Comparison of ENCODE assay signal across 8 mouse cellular contexts in the genomic region with DNA sequence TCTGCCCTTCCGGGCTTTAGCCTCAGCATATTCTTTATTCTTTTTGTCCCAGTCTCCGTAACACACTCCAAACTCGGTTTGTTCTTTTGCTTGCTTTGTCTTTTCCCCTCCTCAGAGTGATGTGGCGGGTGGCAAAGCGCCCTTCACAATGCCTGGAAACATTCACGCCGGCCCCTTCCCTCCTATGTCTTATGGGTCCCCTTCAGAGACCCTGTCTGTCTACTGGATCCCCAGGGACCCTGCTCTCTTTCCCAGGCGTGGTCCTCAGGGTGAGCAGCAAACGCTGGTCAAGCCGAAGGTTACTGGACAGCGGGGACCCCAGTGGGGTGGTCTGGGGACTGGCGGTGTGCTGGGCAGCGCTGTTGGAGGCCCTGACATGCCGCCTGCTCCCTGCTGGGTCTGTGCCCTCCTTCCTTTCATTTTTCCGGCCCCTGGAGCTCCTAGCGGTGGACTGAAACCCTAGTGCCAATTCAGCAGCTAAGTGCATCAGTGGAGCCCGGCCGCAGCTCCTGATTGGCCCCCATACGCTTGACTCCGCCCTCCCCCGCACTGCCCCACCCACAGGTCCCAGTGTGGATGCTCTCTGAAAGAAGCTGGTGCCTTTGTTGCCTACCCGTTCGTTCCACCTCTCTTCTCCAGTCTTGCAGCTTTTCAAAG. TPM values are rescaled to one million over a fixed set of nuclear protein-coding genes. Genes with fewer than 3 reads are reported as not detected.
DNase-seq lines count a peak whose midpoint lies in the region; ATAC-seq and TF ChIP-seq lines count a peak whose summit lies in the region.

No protein-coding gene starts in this region.

- DNase-seq in CD4-positive helper T cell, adult 2 months (ENCODE audit: low read depth, low spot score) = peak; percentile 14
- DNase-seq in brain, adult 2 months (ENCODE audit: low read depth, low spot score) = peak; percentile 96
- peak; percentile 85 for DNase-seq in embryonic facial prominence, embryonic 14.5 days (ENCODE audit: low spot score)
- peak; percentile 80 for DNase-seq in kidney, postnatal 0 days (ENCODE audit: low spot score)
- DNase-seq in limb, embryonic 14.5 days (ENCODE audit: low spot score) = peak; percentile 63
- DNase-seq in neural tube, embryonic 10.5 days (ENCODE audit: extremely low spot score, low spot score) = peak; percentile 79
- peak; percentile 60 for DNase-seq in testis, postnatal 14 days (ENCODE audit: low spot score)

- ATAC-seq in embryonic facial prominence, embryonic 14.5 days (ENCODE audit: low read depth) = peak; percentile 96
- ATAC-seq in heart, embryonic 14.5 days (ENCODE audit: insufficient number of reproducible peaks, insufficient read depth, low FRiP score, low read depth) = no peak; the same call in 1 of the 2 replicates
- ATAC-seq in kidney, postnatal 0 days (replicated peaks; ENCODE audit: low FRiP score, low read depth) = peak; percentile 57
- ATAC-seq in limb, embryonic 14.5 days (ENCODE audit: low FRiP score, low read depth) = peak; percentile 85; the same call in 1 of the 2 replicates

- H3K4me1 ChIP-seq in embryonic facial prominence, embryonic 14.5 days (ENCODE audit: control insufficient read depth, insufficient read depth, low read length) = 0 out of 2 replicates have a peak, but pooled peaks cover 5% of the 10 kb centered on the region
- peaks cover 0 to 7% of the 10 kb centered on the region in 2 experiments; a peak in 1 of 4 replicates for H3K4me1 ChIP-seq in heart, embryonic 14.5 days (ENCODE audit: control insufficient read depth in 2 of 2, insufficient read depth in 2 of 2, low read length in 2 of 2)
- H3K4me1 ChIP-seq in kidney, postnatal 0 days (replicated peaks; ENCODE audit: insufficient read depth, low read length) = no peaks in the 10 kb centered on the region
- H3K4me1 ChIP-seq in limb, embryonic 14.5 days (ENCODE audit: control insufficient read depth, insufficient read depth, low read length) = peaks cover 4% of the 10 kb centered on the region; the same call in 1 of the 2 replicates

- H3K4me2 ChIP-seq in embryonic facial prominence, embryonic 14.5 days (ENCODE audit: low read depth, low read length) = peak overlapping the region; percentile 57
- H3K4me2 ChIP-seq in heart, embryonic 14.5 days (ENCODE audit: low read length) = peak overlapping the region; percentile 55
- H3K4me2 ChIP-seq in kidney, postnatal 0 days (ENCODE audit: low read length) = peak overlapping the region; percentile 44
- H3K4me2 ChIP-seq in limb, embryonic 14.5 days (replicated peaks; ENCODE audit: low read depth, low read length, severe bottlenecking) = peak overlapping the region; percentile 53

- H3K9ac ChIP-seq in embryonic facial prominence, embryonic 14.5 days (ENCODE audit: low read depth, low read length) = no peak overlapping the region
- H3K9ac ChIP-seq in heart, embryonic 14.5 days (ENCODE audit: low read length) = no peak overlapping the region
- no peak overlapping the region for H3K9ac ChIP-seq in kidney, postnatal 0 days (ENCODE audit: low read depth, low read length)
- H3K9ac ChIP-seq in limb, embryonic 14.5 days (ENCODE audit: low read depth, low read length, severe bottlenecking) = no peak overlapping the region

- peaks cover 28% of the 10 kb centered on the region for H3K27me3 ChIP-seq in embryonic facial prominence, embryonic 14.5 days (replicated peaks; ENCODE audit: control insufficient read depth, insufficient read depth, low read length)
- peaks cover 43% of the 10 kb centered on the region for H3K27me3 ChIP-seq in heart, embryonic 14.5 days (ENCODE audit: control insufficient read depth, insufficient read depth, low read length)
- peaks cover 9% of the 10 kb centered on the region; the same call in 1 of the 2 replicates for H3K27me3 ChIP-seq in kidney, postnatal 0 days (ENCODE audit: insufficient read depth, low read length)
- 0 out of 2 replicates have a peak, but pooled peaks cover 2% of the 10 kb centered on the region for H3K27me3 ChIP-seq in limb, embryonic 14.5 days (ENCODE audit: control insufficient read depth, insufficient read depth, low read length)

- TF ChIP-seq POLR2A in limb, embryonic 14.5 days (IDR thresholded peaks at IDR 0.05; ENCODE audit: borderline replicate concordance, extremely low read depth, insufficient read depth, insufficient read length) = no peak

- H3K9me3 ChIP-seq in embryonic facial prominence, embryonic 14.5 days (ENCODE audit: control insufficient read depth, low read length) = no peaks in the 10 kb centered on the region
- no peaks in the 10 kb centered on the region for H3K9me3 ChIP-seq in heart, embryonic 14.5 days (ENCODE audit: control insufficient read depth, low read length)
- H3K9me3 ChIP-seq in kidney, postnatal 0 days (replicated peaks; ENCODE audit: low read length) = no peaks in the 10 kb centered on the region
- no peaks in the 10 kb centered on the region for H3K9me3 ChIP-seq in limb, embryonic 14.5 days (ENCODE audit: control insufficient read depth, low read length)

- no peaks in the 10 kb centered on the region for H3K36me3 ChIP-seq in embryonic facial prominence, embryonic 14.5 days (ENCODE audit: control insufficient read depth, insufficient read depth, low read length)
- no peaks in the 10 kb centered on the region for H3K36me3 ChIP-seq in heart, embryonic 14.5 days (ENCODE audit: control insufficient read depth, insufficient read depth, low read length)
- H3K36me3 ChIP-seq in kidney, postnatal 0 days (ENCODE audit: insufficient read depth, low read length) = no peaks in the 10 kb centered on the region
- no peaks in the 10 kb centered on the region for H3K36me3 ChIP-seq in limb, embryonic 14.5 days (ENCODE audit: control insufficient read depth, insufficient read depth, low read length)

- WGBS in embryonic facial prominence, embryonic 14.5 days = 2% methylated on average over 23 of the region's 23 CpGs
- 6% methylated on average over 23 of the region's 23 CpGs for WGBS in heart, embryonic 14.5 days
- WGBS in kidney, postnatal 0 days = 6% methylated on average over 23 of the region's 23 CpGs
- 6% methylated on average over 23 of the region's 23 CpGs for WGBS in limb, embryonic 14.5 days

- H3K4me3 ChIP-seq in embryonic facial prominence, embryonic 14.5 days (ENCODE audit: low read depth, low read length) = peak overlapping the region; percentile 30
- peak overlapping the region; percentile 23 to 33 for H3K4me3 ChIP-seq in heart, embryonic 14.5 days (ENCODE audit: control insufficient read depth in 1 of 2, insufficient read depth in 1 of 2, low read depth in 1 of 2, low read length in 2 of 2)
- H3K4me3 ChIP-seq in kidney, postnatal 0 days (replicated peaks; ENCODE audit: low read depth, low read length) = peak overlapping the region; percentile 23; the same call in 1 of the 2 replicates
- H3K4me3 ChIP-seq in limb, embryonic 14.5 days (replicated peaks; ENCODE audit: low read length) = peak overlapping the region; percentile 30

- H3K27ac ChIP-seq in embryonic facial prominence, embryonic 14.5 days (replicated peaks; ENCODE audit: low read depth, low read length) = no peak overlapping the region
- H3K27ac ChIP-seq in heart, embryonic 14.5 days (replicated peaks in 1 of 2; ENCODE audit: control insufficient read depth in 1 of 2, insufficient read depth in 1 of 2, low read depth in 2 of 2, low read length in 2 of 2) = no peak overlapping the region
- no peak overlapping the region for H3K27ac ChIP-seq in kidney, postnatal 0 days
- H3K27ac ChIP-seq in limb, embryonic 14.5 days (replicated peaks; ENCODE audit: low read depth, low read length) = no peak overlapping the region

- TF ChIP-seq CTCF in kidney, postnatal 0 days (IDR thresholded peaks at IDR 0.05; ENCODE audit: low read depth) = peak; percentile 40; the same call in 1 of the 2 replicates

RNA-seq across cellular contexts. Expression of a gene that starts 25.1 kb away (rescaled TPM):
- 0.22 TPM in 1 of 2 replicates, not detected in the other for polyA plus RNA-seq in embryonic facial prominence, embryonic 14.5 days (2014; fragmentation: Nextera tagmentation; extraction: Ambion mirVana)
- polyA plus RNA-seq in heart, embryonic 14.5 days (2014; fragmentation: Nextera tagmentation; extraction: Ambion mirVana) = not detected in 2 replicates
- polyA plus RNA-seq in kidney, postnatal 0 days (2015; fragmentation: Nextera tagmentation; extraction: Ambion mirVana) = 0.05 TPM in 1 of 2 replicates, not detected in the other
- polyA plus RNA-seq in limb, embryonic 14.5 days (2012; rRNA removed) = 0.04 and 0.09 TPM in 2 replicates
- not detected in 2 replicates for polyA plus RNA-seq in limb, embryonic 14.5 days (2014; fragmentation: Nextera tagmentation; extraction: Ambion mirVana)

RNA-seq across cellular contexts. Expression of a gene that starts 28.4 kb away (rescaled TPM):
- not detected in 2 replicates for polyA plus RNA-seq in embryonic facial prominence, embryonic 14.5 days (2014; fragmentation: Nextera tagmentation; extraction: Ambion mirVana)
- polyA plus RNA-seq in heart, embryonic 14.5 days (2014; fragmentation: Nextera tagmentation; extraction: Ambion mirVana) = not detected in 2 replicates
- polyA plus RNA-seq in kidney, postnatal 0 days (2015; fragmentation: Nextera tagmentation; extraction: Ambion mirVana) = not detected in 2 replicates
- polyA plus RNA-seq in limb, embryonic 14.5 days (2012; rRNA removed) = not detected in 2 replicates
- not detected in 2 replicates for polyA plus RNA-seq in limb, embryonic 14.5 days (2014; fragmentation: Nextera tagmentation; extraction: Ambion mirVana)

Comparison
In these comparisons a context has a peak if more than half of its experiments do, and no peak if none do; other contexts are left out.
1. DNase-seq: peak in every context shown above with its lines; median percentile 96 in brain, adult 2 months; 85 in embryonic facial prominence, embryonic 14.5 days; 80 in kidney, postnatal 0 days; 79 in neural tube, embryonic 10.5 days; 63 in limb, embryonic 14.5 days; 60 in testis, postnatal 14 days; 14 in CD4-positive helper T cell, adult 2 months.